Mouse (Mus musculus) liver, embryonic 14 days (tissue): ENCODE data around the gene Elmod2. TPM values are rescaled to one million over a fixed set of nuclear protein-coding genes. Genes with fewer than 3 reads are reported as not detected.

Source experiments
- polyA plus RNA-seq: library from polyadenylated mRNA; depleted of rRNA; stranded (reverse); fragments of >200 nt; gene quantifications from 2 replicates; pipeline ENCODE4 v1.2.3, GENCODE M21; 2012; rRNA removed

The Elmod2 gene
- polyA plus RNA-seq = 3.2 and 3.7 TPM in 2 replicates

DNA sequence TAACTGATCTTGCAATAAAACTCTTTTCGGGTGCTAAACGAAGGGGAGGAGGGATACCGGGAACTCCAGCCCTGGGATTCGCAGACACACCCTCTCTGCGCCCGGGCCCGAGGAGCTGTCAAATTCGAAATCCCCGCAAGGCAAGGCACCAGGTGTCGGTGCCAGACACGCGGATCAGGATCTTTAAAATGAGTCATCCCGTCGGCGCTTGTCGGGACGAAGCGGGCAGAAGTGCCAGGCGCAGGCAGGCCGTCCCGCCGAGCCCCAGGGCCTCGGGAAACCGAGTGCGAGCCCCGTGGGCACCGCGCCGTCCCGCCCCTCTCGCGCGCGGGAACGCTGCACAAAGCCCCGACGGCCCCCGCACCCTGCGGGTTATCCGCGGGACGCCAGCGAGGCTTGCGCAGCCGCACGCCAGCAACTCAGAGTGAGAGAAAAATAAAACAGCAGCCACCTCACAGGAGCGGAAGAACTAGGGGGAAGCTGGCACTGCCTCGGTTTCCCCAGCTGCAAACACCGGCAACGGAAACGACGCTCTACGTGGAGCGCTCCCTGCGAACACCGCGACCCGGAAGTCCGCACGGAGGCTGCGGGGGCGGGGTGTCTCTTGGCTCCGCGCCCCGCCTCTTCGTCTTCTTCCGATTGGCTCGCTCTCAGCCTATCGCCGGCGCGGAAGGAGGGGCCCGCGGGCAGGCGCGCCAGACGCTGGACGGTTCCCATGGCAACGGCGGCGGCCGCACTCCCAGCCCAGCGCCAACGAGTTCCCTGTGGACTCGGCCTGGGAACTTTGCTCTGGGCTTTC lies at the start of gene Elmod2:
TSS of gene Elmod2 (minus strand) at position 588 of the 799 bp plus-strand sequence.

DNA sequence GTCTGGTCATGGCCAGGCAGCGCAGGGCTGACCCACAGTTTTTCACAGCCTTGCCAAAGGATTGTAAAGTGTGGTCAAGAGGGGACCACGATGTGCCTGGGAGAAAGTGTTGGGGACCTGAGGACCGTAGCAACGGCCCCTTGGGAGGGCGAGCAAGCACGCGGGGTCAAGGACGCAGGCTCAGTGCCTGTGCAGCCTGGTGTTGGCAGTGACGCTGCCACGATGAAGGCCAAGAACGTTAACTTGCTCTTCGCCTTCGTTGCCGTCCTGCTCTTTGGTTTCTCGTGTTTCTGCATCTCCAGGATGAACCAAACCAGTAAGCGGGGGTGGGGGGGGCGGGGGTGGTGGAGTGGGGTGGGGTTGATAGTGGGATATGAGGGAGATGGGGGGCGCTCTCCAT lies 16.0 kb upstream of the Elmod2 start, which contains the start of gene Mgat4d:
TSS of gene Mgat4d (plus strand) at position 209 of the 400 bp plus-strand sequence.

DNA sequence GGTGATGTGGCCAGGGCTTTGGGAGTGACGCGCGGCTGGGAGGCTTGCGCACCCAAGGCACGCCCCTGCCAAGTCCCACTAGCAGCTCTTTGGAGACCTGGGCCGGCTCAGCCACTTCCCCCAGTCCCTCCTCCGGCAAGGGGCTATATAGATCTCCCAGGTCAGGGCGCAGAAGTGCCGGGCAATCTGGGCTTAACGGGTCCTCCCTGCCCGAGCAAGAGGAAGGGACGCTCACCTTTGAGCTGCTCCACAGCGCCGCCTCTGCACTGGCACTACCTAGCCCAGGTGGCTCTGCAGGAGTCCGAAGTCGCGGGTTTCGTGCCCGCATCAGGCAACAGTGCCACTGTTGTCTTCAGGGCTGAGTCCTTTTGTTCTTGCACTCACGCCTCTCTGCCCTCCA lies 42.1 kb downstream of the Elmod2 start, which contains the start of gene Ucp1:
TSS of gene Ucp1 (plus strand) at position 177 of the 400 bp plus-strand sequence.

Other genes with a start within 250 kb of the Elmod2 start
- gene Tbc1d9, start 167.1 kb downstream of the Elmod2 start, polyA plus RNA-seq = 0.87 and 1.3 TPM in 2 replicates
- gene Gm10645, start 166.3 kb downstream of the Elmod2 start, polyA plus RNA-seq = 0.08 and 0.16 TPM in 2 replicates
- not detected in 2 replicates for gene Ucp1, start 42.1 kb downstream of the Elmod2 start, polyA plus RNA-seq
- not detected in 2 replicates for gene Mgat4d, start 16.0 kb upstream of the Elmod2 start, polyA plus RNA-seq
- 0.29 and 0.35 TPM in 2 replicates for gene Clgn, start 57.4 kb upstream of the Elmod2 start, polyA plus RNA-seq
- gene Scoc, start 125.9 kb upstream of the Elmod2 start, polyA plus RNA-seq = 41.9 and 50.5 TPM in 2 replicates
- gene Olfr370, start 203.3 kb upstream of the Elmod2 start, polyA plus RNA-seq = not detected in 2 replicates
- 188 and 193 TPM in 2 replicates for gene Ndufb7, start 234.2 kb upstream of the Elmod2 start, polyA plus RNA-seq